Mouse (Mus musculus): ENCODE data around the gene Reep3. TPM values are rescaled to one million over a fixed set of nuclear protein-coding genes. Genes with fewer than 3 reads are reported as not detected.
A peak's percentile ranks its signal among the peaks of the same experiment; 100 is the strongest.

Reep3 gene
- total RNA-seq, 2 experiments from 2014 or later, result 42.9 to 43.7 TPM

GRCm38 (mm10) chr10:67081206-67082007 lies 15.3 kb downstream of the Reep3 start:
- DNase-seq, result no peak

- DNase-seq, result no peak
Measured at GRCm38 (mm10) chr10:67079030-67079429, 17.7 kb downstream of the Reep3 start.

- DNase-seq, result no peak
Measured at GRCm38 (mm10) chr10:67075931-67076878, 20.5 kb downstream of the Reep3 start.

- DNase-seq, result no peak
Measured at GRCm38 (mm10) chr10:67073577-67073976, 23.2 kb downstream of the Reep3 start.

- DNase-seq, result no peak
Measured at GRCm38 (mm10) chr10:67072600-67072999, 24.1 kb downstream of the Reep3 start.

- DNase-seq, result no peak
Measured at GRCm38 (mm10) chr10:67071884-67072283, 24.9 kb downstream of the Reep3 start.

GRCm38 (mm10) chr10:67071389-67071788 lies 25.4 kb downstream of the Reep3 start:
- DNase-seq, result peak; percentile 16

- DNase-seq, result peak; percentile 25
Measured at GRCm38 (mm10) chr10:67069013-67069412, 27.7 kb downstream of the Reep3 start.

GRCm38 (mm10) chr10:67066421-67066820 lies 30.3 kb downstream of the Reep3 start:
- DNase-seq, result no peak

GRCm38 (mm10) chr10:67065927-67066326 lies 30.8 kb downstream of the Reep3 start:
- DNase-seq, result no peak

GRCm38 (mm10) chr10:67065277-67065887 lies 31.4 kb downstream of the Reep3 start:
- DNase-seq, result no peak

GRCm38 (mm10) chr10:67061823-67062222 lies 34.9 kb downstream of the Reep3 start:
- no peak for DNase-seq

GRCm38 (mm10) chr10:67061367-67061801 lies 35.4 kb downstream of the Reep3 start:
- DNase-seq, result peak; percentile 42

- DNase-seq, result no peak
Measured at GRCm38 (mm10) chr10:67058702-67059101, 38.0 kb downstream of the Reep3 start.

- peak; percentile 67 for DNase-seq
Measured at GRCm38 (mm10) chr10:67058297-67058696, 38.4 kb downstream of the Reep3 start.

- no peak for DNase-seq
Measured at GRCm38 (mm10) chr10:67057696-67058095, 39.0 kb downstream of the Reep3 start.

GRCm38 (mm10) chr10:67057208-67057607 lies 39.5 kb downstream of the Reep3 start:
- no peak for DNase-seq

- peak; percentile 35 for DNase-seq
Measured at GRCm38 (mm10) chr10:67055867-67056856, 40.6 kb downstream of the Reep3 start.

- DNase-seq, result no peak
Measured at GRCm38 (mm10) chr10:67053475-67053874, 43.3 kb downstream of the Reep3 start.

GRCm38 (mm10) chr10:67052429-67052828 lies 44.3 kb downstream of the Reep3 start:
- DNase-seq, result no peak

GRCm38 (mm10) chr10:67051466-67051865 lies 45.3 kb downstream of the Reep3 start:
- no peak for DNase-seq
